Mouse (Mus musculus) lung, postnatal 36 days (tissue): Measurements from ENCODE around the gene Prf1.

Experiments used
- DNase-seq: peaks from one replicate; pipeline ENCODE4 v3.0.0; 2022; ENCODE audit warnings: mixed read lengths

The Prf1 gene

DNA sequence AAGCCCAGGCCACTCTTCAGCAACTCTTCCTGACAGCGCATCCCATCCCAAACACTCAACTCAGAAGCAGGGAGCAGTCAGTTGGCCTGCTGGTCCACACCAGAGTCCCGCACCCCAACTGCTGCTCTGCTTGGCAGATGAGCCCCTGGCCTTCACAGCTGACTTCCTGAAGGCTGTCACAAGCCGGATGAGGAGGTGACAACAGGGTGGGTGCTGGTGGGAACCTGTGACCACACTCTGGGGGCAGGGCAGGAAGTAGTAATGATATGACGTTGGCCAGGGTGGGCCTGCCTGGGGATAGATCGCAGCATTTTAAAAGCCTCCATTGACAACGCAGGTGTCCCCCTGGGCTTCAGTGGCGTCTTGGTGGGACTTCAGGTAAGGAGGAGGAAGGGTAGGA is at the start of gene Prf1:
Gene Prf1 (plus strand): TSS at position 357 of the 400 bp plus-strand sequence.
- DNase-seq: peak; percentile 31

DNA sequence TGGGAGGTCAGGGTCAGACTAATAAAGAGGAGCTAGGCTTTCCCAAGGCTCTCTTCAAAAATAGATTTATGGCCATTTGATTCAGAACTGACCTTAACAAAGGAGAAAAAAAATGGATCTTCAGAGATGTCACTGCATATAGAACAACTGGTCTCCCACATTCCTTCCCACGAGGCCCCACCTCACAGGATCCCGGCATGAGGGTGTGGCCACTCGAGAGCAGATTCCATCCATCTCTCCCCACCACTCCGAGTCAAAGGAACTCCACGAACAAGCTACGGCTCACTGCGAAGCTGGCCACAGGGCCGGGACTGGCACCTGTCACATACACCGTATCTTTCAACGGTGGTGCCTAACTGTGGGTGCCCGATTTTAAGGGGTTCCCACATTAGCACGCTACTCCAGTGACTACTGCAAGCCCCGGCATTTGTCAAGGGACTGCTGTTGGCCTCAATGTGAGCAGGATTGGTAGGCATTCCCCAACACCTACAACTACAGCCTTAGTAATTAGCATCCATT is 49.0 kb upstream of the Prf1 start:
- no peak for DNase-seq

DNA sequence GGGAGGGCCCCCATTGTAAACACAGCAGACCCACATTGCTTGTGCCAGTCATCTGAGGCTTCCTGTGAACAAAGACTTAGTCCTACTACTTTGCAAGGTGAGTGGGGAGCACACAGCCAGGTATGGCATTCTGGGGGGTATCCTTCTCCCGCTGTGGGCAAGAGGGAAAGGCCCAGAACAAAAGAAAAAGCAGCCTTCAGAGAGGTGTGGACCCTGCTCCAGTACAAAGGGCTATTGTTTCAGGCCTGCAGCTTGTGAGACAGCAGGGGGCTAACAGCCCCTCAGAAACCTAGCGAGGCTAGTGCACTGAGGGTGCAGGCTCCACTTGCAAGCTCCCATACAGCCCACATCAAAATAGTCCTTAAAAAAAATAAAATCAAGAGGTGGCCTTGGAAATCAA is 47.7 kb upstream of the Prf1 start:
- DNase-seq: no peak

DNA sequence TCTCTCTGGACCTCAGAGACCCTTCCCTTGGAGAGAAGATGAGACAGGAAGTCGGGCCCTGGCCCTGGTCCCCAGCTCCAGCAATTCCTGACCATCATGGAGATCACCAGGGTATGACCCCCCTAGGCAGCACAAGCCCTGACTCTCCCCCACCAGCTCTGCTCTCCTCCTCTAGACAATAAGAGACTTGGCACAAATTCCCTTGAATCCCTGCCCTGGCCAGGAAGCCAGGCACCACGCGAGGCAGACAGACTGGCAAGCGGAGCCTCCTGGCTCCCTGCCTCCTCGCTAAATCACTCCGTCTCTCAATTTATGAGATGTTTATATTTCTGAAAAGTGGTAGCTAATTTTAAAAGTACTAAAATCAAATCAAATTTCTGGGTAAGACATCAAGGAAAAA is 42.9 kb upstream of the Prf1 start:
- peak; percentile 37 for DNase-seq

DNA sequence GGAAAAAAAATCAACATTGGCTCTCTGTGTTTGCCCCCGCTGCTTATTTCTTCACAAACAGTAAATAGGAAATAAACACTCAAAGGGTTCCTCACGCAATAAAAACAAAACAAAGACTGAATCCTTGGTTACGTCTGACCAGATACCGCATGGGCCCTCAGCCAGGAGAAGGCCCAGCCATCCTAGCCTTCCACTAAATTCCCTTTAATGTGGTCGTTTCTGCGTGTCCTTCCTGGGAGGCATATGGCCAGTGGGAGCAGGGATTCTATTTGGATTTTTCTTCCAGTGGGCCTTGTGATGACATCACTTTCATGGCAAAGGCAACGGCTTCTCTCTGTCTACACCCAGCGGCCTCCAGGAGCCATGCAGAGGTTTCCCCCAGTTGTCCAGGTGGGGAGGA is 42.4 kb upstream of the Prf1 start:
- DNase-seq: no peak

DNA sequence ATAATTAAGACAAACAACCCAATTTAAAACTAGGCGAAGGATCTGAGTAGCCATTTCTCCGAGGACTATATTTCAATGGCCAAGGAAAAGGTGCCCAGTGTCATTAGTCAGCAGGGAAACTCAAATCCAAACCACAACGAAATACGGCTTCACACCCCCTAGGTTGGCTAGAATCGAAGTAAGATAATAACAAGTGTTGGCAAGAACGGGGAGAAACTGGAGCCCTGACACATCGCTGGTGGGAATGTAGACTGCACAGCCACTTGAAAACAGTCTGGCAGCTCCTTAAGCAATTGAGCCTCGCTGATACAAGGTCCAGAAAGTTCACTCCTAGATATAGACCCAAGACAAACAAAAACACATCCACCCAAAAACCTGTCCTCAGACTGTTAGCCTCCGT is 41.0 kb upstream of the Prf1 start:
- DNase-seq: no peak

DNA sequence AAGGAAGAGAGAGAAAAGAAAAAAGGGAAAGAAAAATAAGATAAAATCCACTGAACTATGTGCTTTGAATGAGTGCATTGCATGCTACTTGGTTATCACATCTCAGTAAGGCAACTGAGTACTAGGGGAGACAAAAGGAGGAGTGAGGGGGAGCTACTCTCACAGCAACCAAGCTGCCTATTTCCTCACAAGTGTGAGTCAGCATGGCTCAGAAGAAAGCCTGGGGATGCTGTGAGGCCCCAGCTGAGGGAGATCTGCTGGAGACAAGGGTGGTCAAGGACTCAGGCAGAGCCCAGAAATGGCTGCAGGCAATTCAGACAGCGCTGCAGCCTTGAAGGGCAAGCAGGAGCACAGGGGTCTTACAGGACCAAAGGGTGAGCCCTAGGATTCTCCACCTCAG is 39.5 kb upstream of the Prf1 start:
- DNase-seq: no peak

DNA sequence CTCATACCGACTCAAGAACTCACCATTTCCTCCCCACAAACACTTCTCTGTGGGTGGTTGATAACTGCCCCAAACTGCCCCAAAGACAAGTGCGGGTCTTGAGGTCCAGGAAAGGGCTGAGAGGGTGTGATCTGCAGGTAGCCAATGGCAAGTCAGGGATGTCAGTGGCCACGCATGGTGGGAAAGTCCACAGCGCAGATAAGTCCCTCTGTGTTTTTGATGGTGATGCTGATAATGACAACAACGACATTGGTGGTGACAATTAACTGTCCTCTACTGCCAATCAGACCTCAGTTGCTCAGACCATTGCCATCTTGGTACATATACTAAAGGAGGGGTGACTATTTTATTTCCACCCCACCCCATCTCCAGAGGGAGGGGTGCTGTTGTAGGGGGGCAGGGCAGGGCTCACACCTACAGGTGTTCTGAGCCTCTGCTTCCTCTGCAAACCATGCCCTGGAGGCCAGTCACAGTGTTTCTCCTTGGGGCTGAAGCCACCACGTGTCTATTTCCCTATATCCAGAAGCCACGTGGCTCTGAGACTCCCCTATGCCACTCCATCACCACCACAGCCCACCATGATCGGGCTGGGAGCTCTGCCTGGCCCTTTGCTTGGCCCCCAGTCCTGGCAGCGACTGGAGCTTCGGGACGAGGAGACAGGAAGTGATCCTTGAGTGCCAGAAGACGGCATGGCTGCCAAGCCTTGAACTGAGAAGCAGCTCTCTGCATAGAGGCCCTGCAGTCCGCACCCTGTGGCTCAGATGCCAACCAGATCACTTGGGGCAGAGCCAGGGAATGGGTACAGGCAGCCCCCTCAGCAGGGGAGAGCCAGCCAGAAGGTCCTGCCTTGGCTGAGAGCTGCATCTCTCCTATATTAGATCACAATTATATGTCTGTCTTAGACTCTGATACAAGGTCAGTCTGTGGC is 36.1 kb upstream of the Prf1 start:
- no peak for DNase-seq

DNA sequence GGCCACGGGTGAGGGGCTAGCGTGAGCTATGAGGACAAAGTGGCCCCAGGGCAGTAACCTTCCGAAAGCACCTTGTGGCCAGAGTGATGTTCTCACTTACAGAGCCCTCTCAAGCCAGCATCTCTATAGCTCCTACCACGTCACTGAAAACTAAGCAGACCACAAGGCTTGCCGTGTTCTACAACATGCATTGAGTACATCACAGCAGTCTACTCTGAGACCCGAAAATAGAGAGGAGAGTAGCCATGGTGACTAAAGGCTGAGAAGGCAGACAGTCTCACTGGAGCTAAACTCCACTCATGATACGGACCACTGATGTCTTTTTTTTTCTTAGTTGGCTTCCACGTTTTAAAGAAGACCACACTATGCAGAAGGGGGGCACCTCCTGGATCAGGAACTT is 34.0 kb upstream of the Prf1 start:
- no peak for DNase-seq

DNA sequence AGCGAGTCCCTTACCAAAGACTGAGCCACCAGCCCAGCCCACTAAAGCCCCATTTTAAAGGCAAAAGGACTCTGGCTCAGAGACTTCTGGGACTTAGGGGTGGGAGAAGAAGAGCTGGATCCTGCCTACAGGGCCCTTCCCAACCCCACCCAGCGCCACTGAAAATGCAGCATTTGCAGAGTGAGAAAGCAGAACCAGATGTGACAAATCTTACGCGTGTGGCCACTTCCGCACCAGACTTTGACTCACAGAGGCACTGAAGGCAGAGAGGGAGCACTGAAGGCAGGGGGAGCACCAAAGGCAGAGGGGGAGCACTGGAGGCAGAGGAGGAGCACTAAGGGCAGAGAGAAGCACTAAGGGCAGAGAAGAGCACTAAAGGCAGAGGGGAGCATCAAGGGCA is 30.3 kb upstream of the Prf1 start:
- no peak for DNase-seq

DNA sequence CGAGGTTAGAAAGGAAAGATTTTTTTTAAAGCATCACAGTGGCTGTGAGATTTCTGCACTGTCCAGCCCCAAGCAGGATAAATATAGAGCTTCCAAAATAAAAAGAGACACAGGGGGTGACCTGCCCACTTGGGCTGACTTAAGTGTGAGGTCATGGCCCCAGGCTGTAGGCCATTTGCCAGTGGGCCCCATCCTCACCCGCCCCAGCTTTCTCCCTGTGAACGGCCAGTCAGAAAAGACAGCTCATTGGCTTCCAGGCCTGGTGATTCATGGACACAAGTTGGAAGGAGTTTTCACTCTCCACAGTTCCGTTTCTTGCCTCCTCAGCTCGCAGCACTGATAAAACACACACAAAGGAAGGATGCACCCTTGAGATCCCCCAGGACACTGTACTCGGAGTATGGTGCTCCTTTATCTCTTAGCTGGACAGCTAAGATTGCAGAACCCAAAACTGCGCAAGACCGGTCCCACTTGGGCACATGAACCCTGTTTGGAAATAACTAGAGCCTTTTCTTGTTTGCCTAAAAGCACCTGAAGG is 25.5 kb upstream of the Prf1 start:
- no peak for DNase-seq

DNA sequence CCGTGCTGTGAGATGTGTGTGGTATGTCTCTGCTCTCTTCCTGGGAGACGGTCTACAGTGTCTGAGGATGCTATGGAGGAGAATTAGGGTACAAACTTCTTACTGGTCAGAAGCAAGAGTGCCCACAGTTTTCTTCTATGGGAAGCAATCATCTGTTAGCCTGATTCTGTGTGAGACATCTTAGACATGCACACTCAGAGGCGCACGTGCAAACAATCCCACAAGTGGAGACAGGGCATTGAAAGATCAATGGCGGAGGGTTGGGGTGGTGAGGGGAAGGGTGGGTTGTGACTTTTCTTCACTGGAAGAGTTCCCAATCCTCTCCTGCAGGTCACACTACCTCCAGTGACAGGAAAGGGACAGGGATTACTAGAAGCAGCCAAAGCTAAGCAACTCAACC is 25.0 kb upstream of the Prf1 start:
- DNase-seq: no peak

DNA sequence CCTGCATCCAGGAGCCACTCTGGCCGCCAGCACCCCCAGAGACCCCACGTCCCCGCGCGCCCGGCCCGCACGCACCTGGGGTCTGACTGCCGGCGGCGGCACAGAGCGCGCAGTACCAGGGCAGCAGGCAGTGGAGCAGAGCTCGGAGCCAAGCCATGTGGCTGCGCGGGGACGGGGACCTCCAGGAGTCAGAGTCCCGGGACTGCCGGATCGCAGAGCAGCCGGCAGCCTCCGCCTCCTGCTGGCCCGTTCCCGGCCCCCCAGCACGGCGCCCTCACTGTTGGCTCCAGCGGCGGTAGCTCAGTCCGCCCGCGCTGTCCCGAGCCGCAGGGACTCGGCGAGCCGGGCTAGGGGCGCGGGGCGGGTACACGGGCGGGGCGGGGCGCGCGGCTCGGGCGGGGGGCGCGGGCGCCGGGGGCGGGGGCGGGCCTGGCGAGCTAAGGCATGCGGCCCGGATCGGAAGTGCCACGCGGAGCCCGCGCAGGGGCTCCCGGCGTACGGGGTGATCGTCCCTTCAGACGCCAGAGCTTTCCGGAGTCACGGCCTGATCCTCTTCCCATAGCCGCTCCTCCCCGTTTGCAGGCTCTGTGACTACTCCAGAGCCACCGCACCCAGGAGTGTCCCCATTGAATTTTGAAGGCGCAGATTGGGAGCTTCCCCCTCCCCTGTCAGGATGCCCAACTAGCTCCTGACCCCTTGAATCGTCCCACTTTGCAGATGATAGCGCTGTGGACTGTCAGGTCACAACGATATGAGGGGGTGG is 24.4 kb upstream of the Prf1 start, which contains the start of gene Adamts14:
Gene Adamts14 (minus strand): TSS at position 358 of the 763 bp plus-strand sequence.
- DNase-seq: no peak

DNA sequence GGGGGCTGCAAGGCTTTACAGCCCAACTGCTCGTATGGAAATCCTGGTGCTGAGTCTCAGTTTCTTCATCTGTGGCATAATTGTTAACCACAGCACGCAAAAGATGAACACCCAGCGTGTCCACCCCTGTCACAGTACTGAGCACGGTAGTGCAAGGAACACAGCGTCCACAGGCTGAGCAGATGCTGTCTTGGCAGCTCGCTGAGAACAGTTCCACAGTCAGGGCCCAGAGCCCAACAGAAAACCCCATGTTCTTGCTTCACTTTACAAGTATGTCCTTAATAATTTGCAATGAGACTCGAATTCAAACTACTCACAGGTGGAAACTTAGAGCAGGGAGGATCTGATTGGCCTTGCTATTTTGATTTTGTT is 23.8 kb upstream of the Prf1 start:
- DNase-seq: peak; percentile 57

DNA sequence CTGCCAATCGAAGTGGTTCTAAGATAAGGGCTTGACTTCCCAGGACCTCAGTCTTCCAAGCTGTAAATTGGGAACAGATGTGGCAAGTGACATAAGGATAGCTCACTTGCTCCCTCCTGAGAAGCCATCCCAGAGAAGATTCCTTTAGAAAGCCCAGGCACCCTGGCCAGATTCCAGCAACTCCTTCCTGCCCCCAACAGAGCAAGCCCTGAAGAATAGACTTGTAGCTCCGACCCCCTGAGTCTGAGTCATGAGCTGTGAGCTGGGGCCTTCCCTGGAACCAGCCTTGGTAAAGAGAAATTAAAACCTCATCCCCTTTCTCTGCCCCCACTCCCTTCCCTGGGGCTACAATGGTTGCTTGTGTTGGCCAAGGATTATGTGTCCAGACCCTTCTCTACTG is 23.1 kb upstream of the Prf1 start:
- no peak for DNase-seq

DNA sequence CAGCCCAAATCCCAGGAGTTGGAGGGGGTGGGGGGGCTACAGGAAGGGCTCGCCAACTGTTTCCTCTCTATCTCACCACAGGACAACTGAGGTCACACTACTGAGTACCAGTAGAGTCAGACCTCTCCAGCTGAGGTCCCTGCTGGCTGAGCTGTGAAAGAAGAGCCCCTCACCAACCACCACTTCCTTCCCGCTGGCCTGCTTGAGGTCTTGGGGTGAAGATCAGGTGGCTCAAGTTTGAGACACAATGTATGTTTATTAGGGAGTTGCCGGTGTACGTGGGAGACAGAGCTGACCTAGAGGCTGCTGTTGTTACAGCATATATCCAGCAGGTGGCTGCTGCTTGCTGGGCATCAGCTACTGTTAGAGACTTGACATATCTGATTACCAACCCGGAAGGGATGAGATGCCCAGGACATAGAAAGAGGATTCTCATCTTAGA is 21.9 kb upstream of the Prf1 start:
- peak; percentile 55 for DNase-seq

DNA sequence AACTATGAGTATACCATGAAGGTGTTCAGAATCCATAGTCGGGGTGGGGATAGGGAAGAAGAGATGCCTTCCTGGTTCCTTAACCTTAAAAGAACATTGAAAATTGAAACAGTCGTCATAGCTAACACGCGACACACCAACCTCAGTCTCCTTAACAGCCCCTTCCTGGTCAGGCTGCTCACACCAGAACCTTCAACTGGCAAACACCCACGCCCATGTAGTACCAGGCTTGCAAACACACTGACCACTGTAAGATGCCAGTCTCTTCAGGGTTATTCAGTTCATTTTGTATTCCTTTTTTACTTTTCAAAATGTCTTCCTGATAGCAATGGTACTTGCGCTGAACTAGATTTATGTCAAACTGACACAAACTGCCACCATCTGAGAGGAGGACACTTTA is 20.6 kb upstream of the Prf1 start:
- DNase-seq: no peak

DNA sequence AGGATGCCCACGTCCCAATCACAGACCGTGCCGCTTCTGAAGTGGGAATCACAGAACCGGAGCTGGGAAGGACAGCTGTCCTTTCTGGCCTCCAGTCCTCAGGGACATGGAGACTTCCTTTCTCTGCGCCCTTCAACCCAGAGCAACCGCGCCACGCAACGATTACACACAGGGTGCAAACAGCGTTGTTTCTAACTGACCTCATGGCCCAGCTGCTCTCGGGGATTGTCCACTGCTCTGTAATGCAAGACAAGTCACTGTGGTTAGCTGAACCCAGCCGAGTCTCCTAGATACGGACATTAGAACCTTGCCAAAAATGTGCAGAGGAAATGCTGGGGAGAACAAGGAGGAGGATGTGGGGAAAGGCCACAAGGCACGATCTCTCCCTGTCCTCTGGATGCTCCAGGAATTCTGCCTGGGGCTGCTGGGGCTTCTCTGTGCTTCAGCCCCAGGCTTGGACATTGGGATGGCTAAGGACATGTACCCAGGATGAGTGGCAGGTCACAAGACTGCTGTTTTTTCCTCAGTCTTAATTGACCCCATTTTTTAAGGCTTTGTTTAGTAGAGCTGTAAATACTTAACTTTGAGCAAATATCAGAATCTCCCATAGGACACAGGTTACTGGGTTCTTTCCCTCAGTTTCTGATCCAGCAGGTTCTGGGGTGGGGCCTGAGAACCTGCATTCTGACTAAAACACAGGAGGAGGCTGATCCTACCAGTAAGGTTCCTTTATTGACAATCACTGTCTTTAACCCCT is 19.5 kb upstream of the Prf1 start:
- peak; percentile 66 for DNase-seq

DNA sequence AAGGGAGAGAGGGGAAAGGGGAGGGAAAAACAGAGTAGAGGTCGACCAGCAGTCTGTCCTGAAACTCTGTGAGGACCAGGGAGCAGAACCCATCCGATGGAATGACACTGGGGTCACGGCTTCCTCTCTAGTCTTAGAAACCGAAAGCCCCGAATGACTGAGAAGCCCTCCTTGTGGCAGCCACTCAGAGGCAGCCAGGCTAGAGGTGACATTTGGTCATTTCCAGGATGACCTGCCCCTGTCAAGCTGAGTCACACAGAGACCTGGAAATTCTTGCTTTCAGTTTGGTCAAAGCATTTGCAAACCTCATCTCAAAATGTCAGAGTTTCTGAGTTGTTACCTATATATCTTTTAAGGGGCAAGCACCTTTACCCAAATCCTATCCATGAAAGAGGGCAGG is 16.5 kb upstream of the Prf1 start:
- no peak for DNase-seq

DNA sequence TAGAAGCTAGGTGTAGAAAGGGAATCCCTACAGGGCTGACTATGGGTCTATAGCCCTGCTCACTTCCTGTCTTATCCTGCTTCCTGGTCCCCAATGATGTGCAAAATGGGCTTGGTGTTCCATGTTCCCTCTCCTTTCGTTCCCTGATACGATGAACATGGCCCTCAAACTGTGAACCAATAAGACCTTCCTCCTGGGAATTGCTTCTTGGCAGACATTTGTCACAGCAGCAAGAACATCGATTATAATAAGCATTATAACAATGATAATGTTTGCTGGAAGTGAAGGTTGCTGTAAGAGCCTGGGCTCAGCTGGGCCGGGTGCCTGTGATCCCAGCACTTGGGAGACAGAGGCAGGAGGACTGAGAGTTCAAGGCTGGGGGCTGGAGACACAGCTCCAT is 13.3 kb upstream of the Prf1 start:
- no peak for DNase-seq

DNA sequence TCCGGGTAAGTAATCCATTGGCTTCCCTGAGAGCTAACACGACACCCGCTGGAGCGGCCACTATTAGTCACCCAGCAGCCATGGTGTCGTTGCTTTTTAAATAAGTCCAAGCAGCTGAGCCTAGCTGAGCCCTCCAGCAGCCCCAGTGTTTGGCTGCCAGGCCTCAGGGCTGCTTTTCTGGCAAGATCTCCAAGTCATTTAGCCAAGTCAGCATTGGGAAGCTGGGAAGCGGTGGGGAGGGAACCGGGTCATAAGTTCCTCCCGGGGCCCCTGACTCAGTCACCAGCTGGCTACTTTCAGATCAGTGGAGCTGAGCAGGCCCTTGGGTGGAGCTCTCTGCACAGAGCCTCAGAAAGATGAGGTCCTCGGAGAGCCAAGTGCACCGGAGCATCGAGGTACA is 12.4 kb upstream of the Prf1 start:
- peak; percentile 56 for DNase-seq

DNA sequence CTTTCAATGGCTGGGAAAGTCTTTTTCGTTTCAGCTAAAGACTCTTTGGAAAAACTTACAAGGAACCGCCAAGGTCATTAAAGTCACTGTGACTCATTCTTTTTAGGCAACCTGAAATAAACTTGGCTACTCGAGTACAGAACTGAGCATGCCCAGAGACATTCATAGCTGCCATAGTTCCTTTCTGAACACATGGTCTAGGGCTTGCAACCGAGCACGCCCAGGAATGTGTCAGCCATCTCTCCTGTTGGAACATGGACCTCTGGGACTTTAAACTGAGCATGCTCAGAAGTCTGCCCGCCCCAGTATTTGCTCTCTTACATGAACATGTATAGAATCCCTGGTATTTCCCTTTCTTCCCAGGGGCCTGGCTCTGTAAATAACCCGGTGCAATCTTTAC is 11.4 kb upstream of the Prf1 start:
- peak; percentile 36 for DNase-seq

DNA sequence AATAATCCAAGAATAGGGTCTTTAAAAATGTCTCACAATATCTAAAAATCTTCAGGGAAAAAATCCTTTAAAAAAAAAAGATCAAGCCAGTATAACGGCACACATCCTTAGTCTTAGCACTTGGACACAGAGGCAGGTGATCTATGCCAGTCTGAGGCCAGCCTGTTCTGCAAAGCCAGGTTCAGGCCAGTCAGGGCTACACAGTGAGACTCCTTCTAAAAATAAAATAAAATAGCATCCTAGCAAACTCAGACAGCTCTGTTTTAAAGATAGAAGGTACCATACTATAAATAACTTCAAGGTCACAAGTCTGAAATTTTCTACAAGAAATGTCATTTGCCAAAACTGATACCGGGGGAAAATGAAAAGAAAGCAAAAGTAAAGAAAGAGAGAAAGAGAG is 7.6 kb upstream of the Prf1 start:
- DNase-seq: no peak
